Mouse (Mus musculus): ENCODE measurements around the gene Ripor1. TPM values are rescaled to one million over a fixed set of nuclear protein-coding genes. Genes with fewer than 3 reads are reported as not detected.
"Not testable (repeated sequence)": the region's sequence is repeated elsewhere in the genome, so short reads cannot be mapped to it uniquely, and the experiment has no call there.

The Ripor1 gene
- polyA plus RNA-seq, 1 experiment from 2014 or later, result 39.3 TPM

- Histone ChIP-seq H3K4me2 (no peak overlapping the region), H3K27ac (replicated peaks) (no peak overlapping the region), H3K27me3 (no peaks in the 10 kb centered on the region), H3K36me3 (no peaks in the 10 kb centered on the region), H3K4me1 (replicated peaks) (no peaks in the 10 kb centered on the region), H3K9ac (no peak overlapping the region), H3K4me3 (no peak overlapping the region), H3K9me3 (no peaks in the 10 kb centered on the region)
- no peak for ATAC-seq (ENCODE audit: low FRiP score, low read depth)
- 75% methylated on average over 2 of the region's 3 CpGs for WGBS
Measured at GRCm38 (mm10) chr8:105579719-105580118, 25.3 kb upstream of the Ripor1 start.

DNA sequence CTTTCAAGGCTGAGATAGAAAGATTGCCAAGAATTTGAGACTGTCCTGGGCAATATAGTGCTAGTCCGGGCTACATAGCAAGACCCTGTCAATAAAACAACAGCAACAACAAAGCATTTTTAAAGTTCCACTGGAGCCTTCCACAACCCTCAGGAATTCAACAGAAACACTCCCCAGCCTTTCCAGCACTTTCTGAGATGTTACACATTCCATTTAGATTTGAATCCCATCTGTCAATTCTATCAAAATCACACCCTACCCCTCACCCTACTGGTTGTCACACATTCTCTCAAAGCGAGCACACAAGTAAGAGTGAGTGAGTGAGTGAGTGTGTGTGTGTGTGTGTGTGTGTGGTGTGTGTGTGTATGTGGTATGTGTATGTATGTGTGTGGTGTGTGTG, 12.6 kb upstream of the Ripor1 start:
- Histone ChIP-seq H3K4me2 (no peak overlapping the region), H3K9me3 (no peaks in the 10 kb centered on the region), H3K9ac (no peak overlapping the region), H3K4me3 (no peak overlapping the region), H3K27ac (replicated peaks) (no peak overlapping the region), H3K36me3 (no peaks in the 10 kb centered on the region), H3K27me3 (no peaks in the 10 kb centered on the region), H3K4me1 (replicated peaks) (peaks cover 7% of the 10 kb centered on the region; the same call in 1 of the 2 replicates)
- 89% methylated on average over 2 of the region's 2 CpGs for WGBS
- ATAC-seq (ENCODE audit: low FRiP score, low read depth), result no peak

- Histone ChIP-seq H3K27me3 (no peaks in the 10 kb centered on the region), H3K9me3 (no peaks in the 10 kb centered on the region), H3K36me3 (no peaks in the 10 kb centered on the region), H3K4me2 (peak overlapping the region; percentile 26; the same call in 1 of the 2 replicates), H3K4me1 (replicated peaks) (peaks cover 7% of the 10 kb centered on the region; the same call in 1 of the 2 replicates), H3K9ac (no peak overlapping the region), H3K27ac (replicated peaks) (no peak overlapping the region), H3K4me3 (no peak overlapping the region)
- ATAC-seq (ENCODE audit: low FRiP score, low read depth), result no peak
- WGBS, result 26% methylated on average over 15 of the region's 15 CpGs
Measured at GRCm38 (mm10) chr8:105593859-105594258, 11.2 kb upstream of the Ripor1 start.

- WGBS, result 82% methylated on average over 18 of the region's 18 CpGs
- no peaks in the 10 kb centered on the region for H3K9me3 ChIP-seq
- no peak overlapping the region for H3K9ac ChIP-seq
Measured at GRCm38 (mm10) chr8:105594451-105595242, 10.4 kb upstream of the Ripor1 start.

GRCm38 (mm10) chr8:105596362-105597034, 8.6 kb upstream of the Ripor1 start:
- Histone ChIP-seq H3K4me2 (peak overlapping the region; percentile 37), H3K9ac (no peak overlapping the region), H3K4me3 (no peak overlapping the region), H3K4me1 (replicated peaks) (peaks cover 7% of the 10 kb centered on the region; the same call in 1 of the 2 replicates), H3K36me3 (no peaks in the 10 kb centered on the region), H3K27ac (replicated peaks) (no peak overlapping the region), H3K27me3 (no peaks in the 10 kb centered on the region), H3K9me3 (no peaks in the 10 kb centered on the region)
- peak; percentile 65; the same call in 1 of the 2 replicates for ATAC-seq (ENCODE audit: low FRiP score, low read depth)
- WGBS, result 4% methylated on average over 14 of the region's 14 CpGs

More at GRCm38 (mm10) chr8:105594451-105595242, 10.4 kb upstream of the Ripor1 start:
- ATAC-seq (ENCODE audit: low FRiP score, low read depth), result no peak
- no peak overlapping the region for H3K27ac ChIP-seq (replicated peaks)
- H3K4me2 ChIP-seq, result no peak overlapping the region
- H3K4me3 ChIP-seq, result no peak overlapping the region
- no peaks in the 10 kb centered on the region for H3K27me3 ChIP-seq
- peaks cover 7% of the 10 kb centered on the region; the same call in 1 of the 2 replicates for H3K4me1 ChIP-seq (replicated peaks)
- no peaks in the 10 kb centered on the region for H3K36me3 ChIP-seq

DNA sequence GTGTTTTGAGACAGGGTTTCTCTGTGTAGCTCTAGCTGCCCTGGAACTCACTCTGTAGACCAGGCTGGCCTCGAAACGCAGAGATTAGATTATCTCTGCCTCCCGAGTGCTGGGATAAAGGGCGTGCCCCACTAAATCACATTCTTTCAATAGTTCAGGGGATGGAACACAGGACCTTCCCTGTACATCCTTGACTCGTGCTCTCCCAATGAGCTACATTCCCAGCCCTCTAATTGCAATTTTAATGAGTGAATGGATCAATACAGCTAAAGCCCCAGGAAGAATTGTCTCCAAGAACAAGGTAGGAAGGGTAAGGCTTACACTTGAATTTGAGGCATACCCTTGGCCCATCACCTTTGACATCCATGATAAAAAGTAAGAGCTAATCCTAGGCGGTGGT, 6.3 kb upstream of the Ripor1 start:
- Histone ChIP-seq H3K9me3 (no peaks in the 10 kb centered on the region), H3K27ac (replicated peaks) (no peak overlapping the region), H3K4me2 (no peak overlapping the region), H3K27me3 (no peaks in the 10 kb centered on the region), H3K4me1 (replicated peaks) (peaks cover 4% of the 10 kb centered on the region; the same call in 1 of the 2 replicates), H3K4me3 (no peak overlapping the region), H3K36me3 (no peaks in the 10 kb centered on the region), H3K9ac (no peak overlapping the region)
- ATAC-seq (ENCODE audit: low FRiP score, low read depth), result no peak
- 91% methylated on average over 6 of the region's 6 CpGs for WGBS

GRCm38 (mm10) chr8:105601301-105601700, 3.8 kb upstream of the Ripor1 start:
- no peak for ATAC-seq (ENCODE audit: low FRiP score, low read depth)

GRCm38 (mm10) chr8:105602540-105602939, 2.5 kb upstream of the Ripor1 start:
- WGBS, result 98% methylated on average over 2 of the region's 3 CpGs
- not testable (repeated sequence) for H3K9ac ChIP-seq; H3K4me2 ChIP-seq; H3K4me3 ChIP-seq; H3K27me3 ChIP-seq; ATAC-seq (ENCODE audit: low FRiP score, low read depth); H3K27ac ChIP-seq (replicated peaks); H3K36me3 ChIP-seq; H3K9me3 ChIP-seq
- H3K4me1 ChIP-seq (replicated peaks), result peaks cover 25% of the 10 kb centered on the region

More at GRCm38 (mm10) chr8:105601301-105601700, 3.8 kb upstream of the Ripor1 start:
- Histone ChIP-seq H3K9me3 (no peaks in the 10 kb centered on the region), H3K4me3 (no peak overlapping the region), H3K36me3 (no peaks in the 10 kb centered on the region), H3K4me1 (replicated peaks) (peaks cover 12% of the 10 kb centered on the region), H3K27me3 (no peaks in the 10 kb centered on the region), H3K4me2 (no peak overlapping the region), H3K27ac (replicated peaks) (no peak overlapping the region), H3K9ac (no peak overlapping the region)
- 72% methylated on average over 5 of the region's 5 CpGs for WGBS

DNA sequence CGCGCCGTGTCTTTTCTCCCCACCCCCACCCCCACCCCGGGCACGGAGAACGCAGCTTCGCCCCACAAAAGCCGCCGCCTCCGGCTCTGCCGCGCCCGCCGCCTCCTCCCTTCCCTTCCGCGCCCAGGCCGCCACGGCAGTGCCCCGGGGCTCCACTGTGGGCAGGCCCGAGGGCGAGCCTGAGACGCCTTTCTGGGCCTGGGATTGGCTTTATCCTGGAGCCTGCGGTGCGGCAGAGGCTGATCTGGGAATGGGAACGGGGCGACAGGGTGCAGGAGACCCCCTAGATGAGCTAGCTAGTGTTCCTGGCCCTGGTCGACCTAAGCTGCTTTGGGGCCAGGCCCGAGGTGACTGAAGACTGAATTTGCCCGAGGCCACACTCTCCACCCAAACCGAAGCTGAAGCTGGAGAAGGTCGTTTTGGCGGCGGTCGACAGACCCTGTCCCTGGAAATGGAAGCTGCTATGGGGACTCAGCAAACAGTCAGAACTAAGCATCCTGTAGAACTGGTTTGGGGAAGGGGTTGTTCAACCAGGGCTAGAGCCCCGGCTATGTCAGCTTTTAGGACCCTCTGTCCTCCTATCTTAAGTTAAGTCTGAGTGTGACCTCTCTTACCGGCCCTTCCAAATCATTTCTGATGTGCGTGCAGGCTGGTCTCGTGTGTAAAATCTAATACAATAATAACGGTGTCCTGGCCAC, 585 bp downstream of the Ripor1 start:
- WGBS, result under 1% methylated on average over 36 of the region's 39 CpGs
- Histone ChIP-seq H3K36me3 (no peaks in the 10 kb centered on the region), H3K9me3 (no peaks in the 10 kb centered on the region), H3K9ac (peak overlapping the region; percentile 87), H3K27ac (replicated peaks) (peak overlapping the region; percentile 88), H3K4me3 (peak overlapping the region; percentile 74), H3K4me1 (replicated peaks) (peaks cover 33% of the 10 kb centered on the region), H3K4me2 (peak overlapping the region; percentile 94), H3K27me3 (no peaks in the 10 kb centered on the region)
- ATAC-seq (ENCODE audit: low FRiP score, low read depth), result peak; percentile 41

DNA sequence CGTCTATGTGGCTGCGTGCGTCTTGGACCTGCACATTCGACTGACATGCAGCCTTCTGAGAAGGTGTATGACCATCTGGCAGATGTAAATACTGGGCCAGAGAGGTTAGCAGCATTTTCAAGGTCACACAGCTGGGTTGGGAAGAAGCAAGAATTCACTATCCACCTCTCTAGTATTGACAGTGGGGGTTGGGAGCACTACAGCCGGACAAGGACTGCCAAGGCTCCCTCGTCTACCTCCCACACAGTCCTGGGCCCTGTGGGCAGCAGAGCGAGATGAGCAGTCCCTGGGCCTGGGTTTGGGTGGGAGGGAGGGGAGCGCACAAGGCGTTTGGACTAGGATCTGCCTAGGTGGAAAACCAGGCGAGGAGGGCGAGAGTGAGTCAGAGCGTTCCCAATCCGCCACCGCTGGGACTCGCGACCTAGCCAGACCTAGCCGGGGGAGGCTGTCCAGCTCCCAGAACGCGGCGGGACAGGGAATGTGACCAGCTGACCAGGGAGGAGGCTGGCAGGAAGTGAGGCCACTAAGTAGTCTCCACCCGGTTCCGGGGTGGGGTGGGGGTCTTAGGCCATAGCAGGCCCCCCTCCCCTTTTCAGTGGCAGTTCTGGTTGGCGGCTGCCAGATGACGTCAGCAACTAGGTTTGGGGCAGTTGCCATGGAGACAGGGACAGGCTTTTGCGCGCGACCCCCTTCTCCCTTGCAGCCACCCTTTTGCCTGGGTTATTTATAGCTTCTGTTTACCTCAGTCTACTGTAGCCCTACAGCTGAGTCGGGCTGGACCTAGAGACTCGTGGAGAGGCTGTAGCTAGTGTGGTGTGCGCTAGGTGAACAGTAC, 1.4 kb downstream of the Ripor1 start:
- Histone ChIP-seq H3K27me3 (no peaks in the 10 kb centered on the region), H3K9ac (peak overlapping the region; percentile 87), H3K36me3 (no peaks in the 10 kb centered on the region), H3K27ac (replicated peaks) (peak overlapping the region; percentile 88), H3K4me2 (peak overlapping the region; percentile 94), H3K4me1 (replicated peaks) (peaks cover 33% of the 10 kb centered on the region), H3K9me3 (no peaks in the 10 kb centered on the region), H3K4me3 (peak overlapping the region; percentile 74)
- peak; percentile 81 for ATAC-seq (ENCODE audit: low FRiP score, low read depth)
- WGBS, result under 1% methylated on average over 30 of the region's 30 CpGs

DNA sequence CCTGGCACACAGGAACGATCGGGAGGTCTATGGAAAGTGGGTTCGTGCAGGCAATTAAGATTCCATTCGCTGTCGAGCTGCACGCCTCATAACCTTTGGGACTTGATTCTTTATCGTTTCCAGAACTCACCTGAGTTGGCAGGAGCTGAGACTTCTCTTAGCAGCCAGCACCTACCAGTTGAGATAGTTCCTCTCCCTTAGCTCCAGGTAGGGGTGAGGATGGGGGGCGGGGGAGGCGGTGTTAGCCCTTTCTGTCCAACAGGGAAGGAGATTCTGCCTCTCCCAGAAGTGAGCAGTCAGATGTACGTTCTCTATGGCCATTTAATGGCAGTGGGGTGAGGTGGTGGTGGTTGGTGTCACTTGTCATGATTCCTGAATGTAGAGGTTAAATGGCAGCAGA, 2.0 kb downstream of the Ripor1 start:
- H3K9me3 ChIP-seq, result no peaks in the 10 kb centered on the region
- H3K36me3 ChIP-seq, result no peaks in the 10 kb centered on the region
- peak overlapping the region; percentile 87 for H3K9ac ChIP-seq
- H3K27me3 ChIP-seq, result peaks cover 4% of the 10 kb centered on the region; the same call in 1 of the 2 replicates
- H3K27ac ChIP-seq (replicated peaks), result peak overlapping the region; percentile 88
- no peak for ATAC-seq (ENCODE audit: low FRiP score, low read depth)
- peak overlapping the region; percentile 94 for H3K4me2 ChIP-seq
- peak overlapping the region; percentile 74 for H3K4me3 ChIP-seq
- peaks cover 33% of the 10 kb centered on the region for H3K4me1 ChIP-seq (replicated peaks)
- 7% methylated on average over 10 of the region's 10 CpGs for WGBS

All from hindbrain, embryonic 15.5 days (tissue).